Mouse (Mus musculus) embryonic facial prominence, embryonic 13.5 days (tissue): ENCODE measurements around the gene Tnnc2. TPM values are rescaled to one million over a fixed set of nuclear protein-coding genes. Genes with fewer than 3 reads are reported as not detected.

Experiments used
- ATAC-seq: fragments of 200-750 bp; cut with Nextera tagmentation; 2 replicates; pipeline ENCODE4 v1.8.0; 2017; ENCODE audit warnings: low read depth; ENCODE audit not compliant: insufficient number of reproducible peaks, insufficient read depth, low FRiP score, low TSS enrichment
- H3K27ac ChIP-seq: fragments of 300-500 bp; sonication (generic); 2 replicates; pipeline ENCODE4 v1.5.1; 2015; ENCODE audit warnings: moderate library complexity, mild to moderate bottlenecking, inconsistent platforms
- H3K27me3 ChIP-seq: fragments of 300-500 bp; sonication (generic); 2 replicates; pipeline ENCODE4 v1.6.1; 2015; ENCODE audit warnings: mild to moderate bottlenecking, inconsistent platforms
- H3K36me3 ChIP-seq: fragments of 300-500 bp; sonication (generic); 2 replicates; pipeline ENCODE4 v1.6.1; 2015; ENCODE audit warnings: mild to moderate bottlenecking, inconsistent platforms
- H3K4me1 ChIP-seq: fragments of 300-500 bp; sonication (generic); 2 replicates; pipeline ENCODE4 v1.6.1; 2015; ENCODE audit warnings: inconsistent platforms
- H3K4me2 ChIP-seq: fragments of 300-500 bp; sonication (generic); 2 replicates; pipeline ENCODE4 v1.6.1; 2015; ENCODE audit warnings: moderate library complexity, mild to moderate bottlenecking, inconsistent platforms
- H3K4me3 ChIP-seq: fragments of 300-500 bp; sonication (generic); 2 replicates; pipeline ENCODE4 v1.5.1; 2015; ENCODE audit warnings: mild to moderate bottlenecking, inconsistent platforms
- H3K9ac ChIP-seq: fragments of 300-500 bp; sonication (generic); 2 replicates; pipeline ENCODE4 v1.6.1; 2015; ENCODE audit warnings: mild to moderate bottlenecking, inconsistent platforms
- H3K9me3 ChIP-seq: fragments of 300-500 bp; sonication (generic); 2 replicates; pipeline ENCODE4 v1.6.1; 2016; ENCODE audit warnings: inconsistent platforms
- WGBS: fragments of 180-500 bp; shearing (Covaris S2); methylation state at CpG from one replicate; pipeline ENCODE4 v1.1.7; 2015; ENCODE audit warnings: mixed read lengths; 5-methylcytosine and 5-hydroxymethylcytosine counted together
- polyA plus RNA-seq: library from polyadenylated mRNA; unstranded; fragments of >200 nt; fragmentation: Nextera tagmentation; extraction: Ambion mirVana; gene quantifications from 2 replicates; pipeline ENCODE4 v1.2.1, GENCODE M21; 2015

Tnnc2 gene
- polyA plus RNA-seq, 1 experiment from 2014 or later: 16.7 TPM

DNA sequence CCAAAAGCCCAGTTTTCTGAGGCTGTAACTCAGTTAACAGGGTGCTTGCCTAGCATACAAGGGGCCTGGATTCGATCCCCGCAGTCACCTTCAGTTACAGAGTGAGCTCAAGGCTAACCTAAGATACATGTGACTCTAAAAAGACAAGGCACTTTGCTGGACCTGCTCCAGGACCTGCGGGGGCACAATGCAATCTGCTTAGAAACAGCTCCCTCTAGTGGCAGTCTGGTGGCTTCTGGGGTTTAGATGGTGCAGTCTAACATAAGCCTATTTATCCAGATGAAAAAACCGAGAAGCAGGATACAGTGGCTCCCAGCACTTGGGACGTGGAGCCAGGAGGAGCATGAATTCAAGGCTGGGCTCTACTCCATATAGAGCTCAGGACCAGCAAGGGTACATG, 14.5 kb upstream of the Tnnc2 start:
- WGBS: 35% methylated on average over 5 of the region's 5 CpGs
- H3K36me3 ChIP-seq: peaks cover 74% of the 10 kb centered on the region
- H3K27ac ChIP-seq: no peak overlapping the region
- ATAC-seq: no peak
- no peaks in the 10 kb centered on the region for H3K4me1 ChIP-seq
- H3K4me3 ChIP-seq: no peak overlapping the region
- no peak overlapping the region for H3K4me2 ChIP-seq
- no peaks in the 10 kb centered on the region for H3K27me3 ChIP-seq
- no peaks in the 10 kb centered on the region for H3K9me3 ChIP-seq
- no peak overlapping the region for H3K9ac ChIP-seq

DNA sequence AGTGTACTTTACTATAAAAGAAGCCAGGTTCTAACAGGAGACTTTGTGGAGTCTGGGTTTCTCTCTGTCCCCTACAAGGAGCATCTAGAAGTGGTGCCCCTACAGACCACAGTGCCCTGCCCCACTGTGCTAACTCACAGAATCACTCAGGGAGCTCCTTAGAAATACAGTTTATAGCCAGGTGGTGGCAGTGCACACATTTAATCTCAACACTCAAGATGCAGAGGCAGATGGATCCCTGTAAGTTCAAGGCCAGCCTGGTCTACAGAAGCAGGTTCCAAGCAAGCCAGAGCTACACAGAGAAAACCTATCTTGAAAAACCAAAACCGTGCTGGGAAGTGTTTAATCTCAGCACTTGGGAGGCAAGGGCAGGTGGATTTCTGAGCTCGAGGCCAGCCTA, 14.0 kb upstream of the Tnnc2 start:
- no peak overlapping the region for H3K27ac ChIP-seq
- no peak overlapping the region for H3K9ac ChIP-seq
- 92% methylated on average over 2 of the region's 2 CpGs for WGBS
- H3K4me2 ChIP-seq: no peak overlapping the region
- H3K27me3 ChIP-seq: no peaks in the 10 kb centered on the region
- no peak for ATAC-seq
- peaks cover 72% of the 10 kb centered on the region for H3K36me3 ChIP-seq
- no peak overlapping the region for H3K4me3 ChIP-seq
- no peaks in the 10 kb centered on the region for H3K9me3 ChIP-seq
- H3K4me1 ChIP-seq: peaks cover 2% of the 10 kb centered on the region; the same call in 1 of the 2 replicates

- Histone ChIP-seq H3K4me3 (no peak overlapping the region), H3K4me2 (no peak overlapping the region), H3K4me1 (peaks cover 8% of the 10 kb centered on the region), H3K36me3 (peaks cover 72% of the 10 kb centered on the region), H3K9me3 (no peaks in the 10 kb centered on the region), H3K9ac (no peak overlapping the region), H3K27me3 (no peaks in the 10 kb centered on the region), H3K27ac (no peak overlapping the region)
- no peak for ATAC-seq
- WGBS: 79% methylated on average over 3 of the region's 3 CpGs
Measured at GRCm38 (mm10) chr2:164793236-164793635, 13.5 kb upstream of the Tnnc2 start.

DNA sequence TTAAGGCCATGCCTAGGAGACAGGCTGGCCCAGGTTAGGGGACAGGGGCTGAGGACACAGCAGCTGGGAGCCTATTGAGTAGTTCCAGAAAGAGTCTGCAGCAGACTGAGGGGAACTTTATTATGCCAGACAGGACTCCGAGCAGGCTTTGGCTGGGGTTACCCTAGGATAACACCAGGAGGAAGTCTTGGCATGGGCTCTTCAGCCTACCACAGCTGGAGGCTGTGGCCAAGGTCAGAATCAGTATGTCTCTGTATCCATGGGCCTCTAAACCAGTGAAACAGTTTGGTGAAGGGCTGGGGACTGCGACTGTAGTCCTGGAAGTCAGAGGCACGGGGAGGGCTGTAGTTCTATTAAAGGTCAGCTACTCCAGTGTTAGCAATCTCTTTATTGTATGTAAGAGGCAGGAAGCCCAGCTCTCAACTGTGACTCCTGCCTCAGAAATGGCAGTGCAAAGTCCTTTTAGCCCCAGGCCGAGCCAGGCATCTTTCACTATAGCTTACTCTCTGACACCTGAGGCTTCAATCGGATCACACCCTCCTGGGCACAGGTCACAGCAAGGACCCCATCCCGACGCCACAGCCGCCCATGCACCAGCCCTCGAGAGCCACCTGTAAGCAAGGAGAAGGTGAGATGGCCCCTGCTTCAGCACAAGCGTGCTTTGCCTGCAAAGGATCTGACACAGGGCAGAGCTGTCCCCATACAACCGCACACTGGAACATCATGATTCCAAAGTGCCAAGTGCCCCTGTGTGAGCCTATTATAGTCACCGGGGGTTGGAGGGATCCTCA, 12.8 kb upstream of the Tnnc2 start:
- no peak overlapping the region for H3K4me3 ChIP-seq
- ATAC-seq: no peak
- H3K36me3 ChIP-seq: peaks cover 68% of the 10 kb centered on the region
- no peaks in the 10 kb centered on the region for H3K27me3 ChIP-seq
- peaks cover 12% of the 10 kb centered on the region for H3K4me1 ChIP-seq
- H3K27ac ChIP-seq: no peak overlapping the region
- H3K4me2 ChIP-seq: no peak overlapping the region
- WGBS: 90% methylated on average over 12 of the region's 12 CpGs
- no peak overlapping the region for H3K9ac ChIP-seq
- H3K9me3 ChIP-seq: no peaks in the 10 kb centered on the region

DNA sequence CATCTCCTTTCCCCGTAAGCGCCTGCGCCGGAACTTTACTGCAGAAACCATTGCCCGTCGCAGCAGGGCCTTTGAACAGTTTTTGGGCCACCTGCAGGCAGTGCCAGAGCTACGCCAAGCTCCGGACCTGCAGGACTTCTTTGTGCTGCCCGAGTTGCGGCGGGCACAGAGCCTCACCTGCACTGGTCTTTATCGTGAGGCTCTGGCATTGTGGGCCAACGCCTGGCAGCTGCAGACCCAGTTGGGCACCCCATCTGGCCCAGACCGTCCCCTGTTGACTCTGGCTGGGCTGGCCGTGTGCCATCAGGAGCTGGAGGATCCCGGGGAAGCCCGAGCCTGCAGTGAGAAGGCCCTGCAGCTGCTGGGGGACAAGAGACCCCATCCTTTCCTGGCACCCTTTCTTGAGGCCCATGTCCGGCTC, 12.1 kb upstream of the Tnnc2 start:
- Histone ChIP-seq H3K4me2 (no peak overlapping the region), H3K9me3 (no peaks in the 10 kb centered on the region), H3K4me1 (peaks cover 19% of the 10 kb centered on the region), H3K4me3 (no peak overlapping the region), H3K27ac (no peak overlapping the region), H3K27me3 (no peaks in the 10 kb centered on the region), H3K9ac (no peak overlapping the region; the same call in 1 of the 2 replicates), H3K36me3 (peaks cover 65% of the 10 kb centered on the region)
- 93% methylated on average over 18 of the region's 18 CpGs for WGBS
- no peak for ATAC-seq

- WGBS: 76% methylated on average over 4 of the region's 4 CpGs
- H3K4me3 ChIP-seq: no peak overlapping the region
- no peaks in the 10 kb centered on the region for H3K27me3 ChIP-seq
- no peak overlapping the region for H3K9ac ChIP-seq
- no peaks in the 10 kb centered on the region for H3K9me3 ChIP-seq
- ATAC-seq: no peak
- H3K36me3 ChIP-seq: peaks cover 51% of the 10 kb centered on the region
- no peak overlapping the region for H3K4me2 ChIP-seq
- H3K4me1 ChIP-seq: peaks cover 26% of the 10 kb centered on the region
- no peak overlapping the region for H3K27ac ChIP-seq
Measured at GRCm38 (mm10) chr2:164790451-164790850, 10.7 kb upstream of the Tnnc2 start.

GRCm38 (mm10) chr2:164788411-164788810, 8.6 kb upstream of the Tnnc2 start:
- H3K4me2 ChIP-seq: no peak overlapping the region
- peaks cover 35% of the 10 kb centered on the region for H3K4me1 ChIP-seq
- no peaks in the 10 kb centered on the region for H3K27me3 ChIP-seq
- no peak overlapping the region for H3K9ac ChIP-seq
- H3K27ac ChIP-seq: no peak overlapping the region
- H3K9me3 ChIP-seq: no peaks in the 10 kb centered on the region
- H3K4me3 ChIP-seq: no peak overlapping the region
- H3K36me3 ChIP-seq: peaks cover 38% of the 10 kb centered on the region
- 60% methylated on average over 4 of the region's 4 CpGs for WGBS
- no peak for ATAC-seq

- no peaks in the 10 kb centered on the region for H3K27me3 ChIP-seq
- H3K27ac ChIP-seq: no peak overlapping the region
- peaks cover 32% of the 10 kb centered on the region for H3K36me3 ChIP-seq
- no peak overlapping the region for H3K4me3 ChIP-seq
- peak overlapping the region; percentile 18 for H3K4me2 ChIP-seq
- no peak for ATAC-seq
- peaks cover 35% of the 10 kb centered on the region for H3K4me1 ChIP-seq
- WGBS: 65% methylated on average over 10 of the region's 10 CpGs
- no peaks in the 10 kb centered on the region for H3K9me3 ChIP-seq
- no peak overlapping the region for H3K9ac ChIP-seq
Measured at GRCm38 (mm10) chr2:164787779-164788178, 8.0 kb upstream of the Tnnc2 start.

GRCm38 (mm10) chr2:164787032-164787431, 7.3 kb upstream of the Tnnc2 start:
- H3K9ac ChIP-seq: peak overlapping the region; percentile 85
- WGBS: 82% methylated on average over 3 of the region's 3 CpGs
- H3K27ac ChIP-seq: no peak overlapping the region
- peak overlapping the region; percentile 89 for H3K4me2 ChIP-seq
- H3K9me3 ChIP-seq: no peaks in the 10 kb centered on the region
- no peak for ATAC-seq
- peaks cover 25% of the 10 kb centered on the region for H3K36me3 ChIP-seq
- H3K4me3 ChIP-seq: peak overlapping the region; percentile 72
- H3K4me1 ChIP-seq: peaks cover 35% of the 10 kb centered on the region
- no peaks in the 10 kb centered on the region for H3K27me3 ChIP-seq

GRCm38 (mm10) chr2:164786388-164786885, 6.7 kb upstream of the Tnnc2 start:
- 11% methylated on average over 15 of the region's 15 CpGs for WGBS
- Histone ChIP-seq H3K27ac (peak overlapping the region; percentile 84; the same call in 1 of the 2 replicates), H3K4me2 (peak overlapping the region; percentile 89), H3K9me3 (no peaks in the 10 kb centered on the region), H3K27me3 (no peaks in the 10 kb centered on the region), H3K36me3 (peaks cover 19% of the 10 kb centered on the region), H3K4me1 (peaks cover 35% of the 10 kb centered on the region), H3K4me3 (peak overlapping the region; percentile 72), H3K9ac (peak overlapping the region; percentile 85)
- no peak for ATAC-seq

GRCm38 (mm10) chr2:164785481-164786387, 6.0 kb upstream of the Tnnc2 start, which contains the start of gene Snx21:
TSS of gene Snx21 (plus strand) at chr2:164785823.
- peak; percentile 87 for ATAC-seq
- whole genome bisulfite sequencing: under 1% methylated on average over 86 of the region's 89 CpGs

More at GRCm38 (mm10) chr2:164785481-164786387, 6.0 kb upstream of the Tnnc2 start, which contains the start of gene Snx21:
- Histone ChIP-seq H3K9me3 (no peaks in the 10 kb centered on the region), H3K4me1 (peaks cover 35% of the 10 kb centered on the region), H3K27ac (peak within 1 kb of the TSS; percentile 84), H3K4me3 (peak within 1 kb of the TSS; percentile 72), H3K9ac (peak within 1 kb of the TSS; percentile 85), H3K4me2 (peak within 1 kb of the TSS; percentile 89), H3K36me3 (peaks cover 12% of the 10 kb centered on the region), H3K27me3 (no peaks in the 10 kb centered on the region)
